Mouse (Mus musculus): ENCODE results near the gene Lrrc45.

The Lrrc45 gene

GRCm38 (mm10) chr11:120704486-120705325 lies 9.0 kb upstream of the Lrrc45 start:
- no peak for DNase-seq (ENCODE audit: low spot score)

GRCm38 (mm10) chr11:120706120-120706519 lies 7.6 kb upstream of the Lrrc45 start:
- DNase-seq (ENCODE audit: low spot score): no peak

GRCm38 (mm10) chr11:120707225-120707624 lies 6.5 kb upstream of the Lrrc45 start:
- no peak for DNase-seq (ENCODE audit: low spot score)

- DNase-seq (ENCODE audit: low spot score): no peak
Observed at GRCm38 (mm10) chr11:120707969-120708368, 5.8 kb upstream of the Lrrc45 start.

GRCm38 (mm10) chr11:120709551-120709950 lies 4.2 kb upstream of the Lrrc45 start:
- no peak for DNase-seq (ENCODE audit: low spot score)

- DNase-seq (ENCODE audit: low spot score): no peak
Observed at GRCm38 (mm10) chr11:120710672-120711071, 3.1 kb upstream of the Lrrc45 start.

- no peak for DNase-seq (ENCODE audit: low spot score)
Observed at GRCm38 (mm10) chr11:120711980-120712604, 1.6 kb upstream of the Lrrc45 start.

GRCm38 (mm10) chr11:120712771-120713568 lies 755 bp upstream of the Lrrc45 start:
- no peak for DNase-seq (ENCODE audit: low spot score)

- DNase-seq (ENCODE audit: low spot score): no peak
Observed at GRCm38 (mm10) chr11:120714546-120714945, 821 bp downstream of the Lrrc45 start.

GRCm38 (mm10) chr11:120715131-120715530 lies 1.4 kb downstream of the Lrrc45 start:
- DNase-seq (ENCODE audit: low spot score): no peak

GRCm38 (mm10) chr11:120719242-120719641 lies 5.5 kb downstream of the Lrrc45 start:
- DNase-seq (ENCODE audit: low spot score): no peak

- no peak for DNase-seq (ENCODE audit: low spot score)
Observed at GRCm38 (mm10) chr11:120719841-120720376, 6.2 kb downstream of the Lrrc45 start.

- peak; percentile 77 for DNase-seq (ENCODE audit: low spot score)
Observed at GRCm38 (mm10) chr11:120720450-120720849, 6.7 kb downstream of the Lrrc45 start.

GRCm38 (mm10) chr11:120721124-120722066 lies 7.7 kb downstream of the Lrrc45 start, which contains the start of gene Rac3:
Rac3 (plus strand) TSS chr11:120721470.
- no peak for DNase-seq (ENCODE audit: low spot score)

GRCm38 (mm10) chr11:120722067-120722630 lies 8.4 kb downstream of the Lrrc45 start:
- DNase-seq (ENCODE audit: low spot score): no peak

- DNase-seq (ENCODE audit: low spot score): no peak
Observed at GRCm38 (mm10) chr11:120722761-120723382, 9.1 kb downstream of the Lrrc45 start.

- DNase-seq (ENCODE audit: low spot score): no peak
Observed at GRCm38 (mm10) chr11:120723509-120723908, 9.8 kb downstream of the Lrrc45 start.

GRCm38 (mm10) chr11:120726243-120727168 lies 12.8 kb downstream of the Lrrc45 start:
- DNase-seq (ENCODE audit: low spot score): no peak

- DNase-seq (ENCODE audit: low spot score): no peak
Observed at GRCm38 (mm10) chr11:120727169-120727527, 13.4 kb downstream of the Lrrc45 start, which contains the start of gene Dcxr. Dcxr (minus strand) TSS chr11:120727281.

All from urinary bladder, postnatal 10 days (tissue).